Mouse (Mus musculus) limb, embryonic 10.5 days (tissue): ENCODE measurements around the gene Gm43738. TPM values are rescaled to one million over a fixed set of nuclear protein-coding genes. Genes with fewer than 3 reads are reported as not detected.

Experiments used
- DNase-seq: peaks from one replicate; pipeline ENCODE4 v3.0.0-alpha.2; 2017; ENCODE audit warnings: low spot score
- H3K27ac ChIP-seq: fragments of 300-500 bp; sonication (generic); 2 replicates; pipeline ENCODE4 v1.5.1; 2016; ENCODE audit warnings: mild to moderate bottlenecking
- H3K27me3 ChIP-seq: fragments of 300-500 bp; sonication (generic); 2 replicates; pipeline ENCODE4 v1.6.1; 2016; ENCODE audit warnings: low read depth, mild to moderate bottlenecking; ENCODE audit not compliant: poor library complexity, severe bottlenecking
- H3K36me3 ChIP-seq: fragments of 300-500 bp; sonication (generic); 2 replicates; pipeline ENCODE4 v1.6.1; 2016; ENCODE audit warnings: mild to moderate bottlenecking, moderate library complexity
- H3K4me1 ChIP-seq: fragments of 300-500 bp; sonication (generic); 2 replicates; pipeline ENCODE4 v1.6.1; 2016
- H3K4me3 ChIP-seq: fragments of 300-500 bp; sonication (generic); 2 replicates; pipeline ENCODE4 v1.5.1; 2016; ENCODE audit warnings: mild to moderate bottlenecking, moderate library complexity
- H3K9me3 ChIP-seq: fragments of 300-500 bp; sonication (generic); replicated peaks from 2 replicates; pipeline ENCODE4 v1.6.1; 2016; ENCODE audit warnings: mild to moderate bottlenecking
- WGBS: fragments of 180-500 bp; shearing (Covaris S2); methylation state at CpG from one replicate; pipeline ENCODE4 v1.1.7; 2016; 5-methylcytosine and 5-hydroxymethylcytosine counted together
- polyA plus RNA-seq: library from polyadenylated mRNA; unstranded; fragments of >200 nt; fragmentation: Nextera tagmentation; extraction: Ambion mirVana; gene quantifications from 2 replicates; pipeline ENCODE4 v1.2.1, GENCODE M21; 2016

Gm43738 gene
- polyA plus RNA-seq, 1 experiment from 2014 or later: 0.09 TPM

DNA sequence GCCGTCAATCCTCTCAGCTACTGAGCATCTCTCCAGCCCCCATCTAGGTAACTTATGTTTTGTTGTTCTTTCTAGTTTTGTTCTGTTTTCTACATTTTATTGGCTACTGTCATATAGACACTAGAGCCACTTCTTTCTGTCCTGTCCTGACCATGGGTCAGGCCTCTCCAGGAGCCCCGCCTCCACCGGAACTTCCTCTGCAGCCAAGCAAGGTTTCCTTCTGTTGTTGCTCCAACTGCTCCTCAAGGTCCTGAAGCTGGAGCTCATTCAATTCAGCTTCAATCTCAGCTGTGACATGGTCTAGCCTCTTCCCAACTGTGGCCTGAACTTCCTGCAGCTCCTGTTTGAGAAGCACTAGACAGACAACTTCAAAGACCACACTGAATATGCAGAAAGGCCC, 29.0 kb upstream of the Gm43738 start:
- H3K9me3 ChIP-seq: no peaks in the 10 kb centered on the region
- no peak overlapping the region for H3K27ac ChIP-seq
- DNase-seq: no peak
- WGBS: 88% methylated on average over 3 of the region's 3 CpGs
- peaks cover 18% of the 10 kb centered on the region for H3K4me1 ChIP-seq
- H3K4me3 ChIP-seq: no peak overlapping the region
- no peaks in the 10 kb centered on the region for H3K36me3 ChIP-seq
- peaks cover 30% of the 10 kb centered on the region for H3K27me3 ChIP-seq

DNA sequence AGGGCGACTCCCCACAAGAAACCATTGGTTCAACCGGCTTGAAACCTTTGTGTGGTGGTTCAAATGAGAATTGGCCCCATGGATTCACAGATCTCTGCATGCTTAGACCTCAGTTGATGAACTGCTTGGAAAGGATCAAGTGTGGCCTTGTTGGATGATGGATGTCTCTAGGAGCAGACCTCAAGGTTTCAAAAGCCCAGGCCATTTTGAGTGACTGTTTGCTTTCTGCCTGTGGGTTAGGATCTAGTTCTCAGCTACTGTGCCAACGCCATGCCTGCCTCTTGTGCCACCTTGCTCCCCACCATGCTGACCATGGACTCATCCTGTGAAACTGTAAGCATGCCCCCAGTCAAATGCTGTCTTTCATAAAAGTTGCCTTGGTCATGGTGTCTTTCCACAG, 25.1 kb upstream of the Gm43738 start:
- Histone ChIP-seq H3K27ac (no peak overlapping the region), H3K9me3 (no peaks in the 10 kb centered on the region), H3K36me3 (no peaks in the 10 kb centered on the region), H3K27me3 (no peaks in the 10 kb centered on the region), H3K4me1 (peaks cover 4% of the 10 kb centered on the region; the same call in 1 of the 2 replicates), H3K4me3 (no peak overlapping the region)
- 92% methylated on average over 3 of the region's 3 CpGs for WGBS
- no peak for DNase-seq

DNA sequence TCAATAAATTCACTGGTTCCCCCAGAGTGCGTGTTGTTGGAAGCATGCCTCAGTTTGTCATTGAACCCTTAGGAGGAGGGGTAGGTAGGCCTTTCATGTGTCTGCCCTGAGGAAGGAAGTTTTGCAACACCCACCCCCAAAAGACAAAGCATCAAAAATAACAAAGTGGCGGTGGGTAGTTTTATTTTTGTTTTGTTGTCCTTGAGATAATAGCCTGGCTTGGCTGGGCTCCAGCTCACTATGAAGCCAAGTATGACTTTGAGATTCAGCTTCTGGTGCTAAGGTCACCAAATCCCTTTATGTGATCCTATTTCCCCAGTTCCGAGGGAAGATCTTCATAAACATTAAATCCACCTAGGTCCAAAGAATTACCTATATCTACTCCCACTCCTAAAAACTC, 23.3 kb upstream of the Gm43738 start:
- no peak overlapping the region for H3K27ac ChIP-seq
- H3K4me1 ChIP-seq: peaks cover 4% of the 10 kb centered on the region; the same call in 1 of the 2 replicates
- no peaks in the 10 kb centered on the region for H3K9me3 ChIP-seq
- DNase-seq: no peak
- no peaks in the 10 kb centered on the region for H3K36me3 ChIP-seq
- 89% methylated on average over 3 of the region's 3 CpGs for WGBS
- H3K4me3 ChIP-seq: no peak overlapping the region
- H3K27me3 ChIP-seq: no peaks in the 10 kb centered on the region

DNA sequence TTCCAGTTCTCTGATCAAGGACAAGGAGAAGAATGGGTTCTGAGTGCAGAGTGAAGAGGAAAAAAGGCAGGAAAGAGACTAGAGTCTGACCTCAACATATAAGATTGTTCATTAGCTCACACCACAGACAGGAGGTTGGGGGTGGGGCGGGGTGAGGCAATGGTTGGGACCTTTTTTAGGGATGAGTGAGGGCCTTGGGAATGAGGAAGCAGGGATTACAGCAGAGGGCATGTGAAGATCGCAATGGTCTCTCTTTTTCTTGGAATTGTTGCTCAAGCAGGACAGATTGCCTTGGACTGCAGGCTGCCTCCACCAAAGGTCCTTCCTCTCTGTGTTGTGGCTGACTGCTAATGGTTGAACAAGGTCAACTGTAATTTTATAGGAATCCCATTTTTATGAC, 22.4 kb upstream of the Gm43738 start:
- no peak for DNase-seq
- Histone ChIP-seq H3K36me3 (no peaks in the 10 kb centered on the region), H3K4me3 (no peak overlapping the region), H3K27ac (no peak overlapping the region), H3K9me3 (no peaks in the 10 kb centered on the region), H3K27me3 (no peaks in the 10 kb centered on the region), H3K4me1 (no peaks in the 10 kb centered on the region)
- WGBS: 67% methylated on average over 2 of the region's 2 CpGs

DNA sequence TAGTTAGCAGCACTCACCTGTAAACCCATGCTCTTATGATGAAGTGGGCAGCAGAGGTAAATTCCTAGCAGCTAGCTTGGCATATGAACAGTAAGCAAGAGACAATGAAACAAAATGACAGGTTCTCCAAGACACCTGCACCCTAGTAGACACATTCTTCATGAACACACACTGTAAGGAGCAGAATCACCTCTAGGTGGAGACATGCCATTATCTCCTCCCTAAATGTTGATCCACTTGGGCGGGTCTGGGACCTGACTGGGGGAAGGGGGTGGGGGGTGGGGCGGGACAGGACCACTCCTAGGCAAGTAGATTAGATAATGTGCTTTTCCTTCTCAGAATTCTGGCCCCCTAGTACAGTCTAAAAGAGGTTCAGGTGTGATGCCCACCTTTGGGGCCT, 14.6 kb upstream of the Gm43738 start:
- Histone ChIP-seq H3K4me3 (no peak overlapping the region), H3K27me3 (no peaks in the 10 kb centered on the region), H3K36me3 (no peaks in the 10 kb centered on the region), H3K4me1 (no peaks in the 10 kb centered on the region), H3K27ac (no peak overlapping the region), H3K9me3 (no peaks in the 10 kb centered on the region)
- WGBS: 9% methylated on average over 2 of the region's 2 CpGs
- DNase-seq: no peak

DNA sequence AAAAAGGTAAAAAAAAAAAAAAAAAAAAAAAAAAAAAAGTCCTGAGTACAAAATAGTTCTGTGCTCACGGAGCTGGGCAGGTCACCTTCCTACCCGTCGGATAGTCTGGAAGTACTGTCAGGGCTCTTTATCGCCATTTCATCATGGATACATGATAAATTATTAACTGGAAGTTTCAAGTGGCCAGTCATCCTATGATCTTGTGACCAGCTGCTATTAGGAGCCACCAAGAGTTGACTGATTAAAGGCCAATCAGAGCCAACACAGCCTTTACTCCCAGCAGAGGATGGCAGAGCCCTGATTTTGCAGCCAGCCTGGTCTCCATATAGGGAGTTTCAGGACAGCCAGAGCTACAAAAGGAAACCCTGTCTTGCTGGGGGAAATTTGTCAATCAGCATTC, 12.2 kb upstream of the Gm43738 start:
- Histone ChIP-seq H3K4me1 (no peaks in the 10 kb centered on the region), H3K27ac (no peak overlapping the region), H3K27me3 (no peaks in the 10 kb centered on the region), H3K9me3 (no peaks in the 10 kb centered on the region), H3K36me3 (no peaks in the 10 kb centered on the region), H3K4me3 (no peak overlapping the region)
- 85% methylated on average over 4 of the region's 4 CpGs for WGBS
- DNase-seq: no peak

DNA sequence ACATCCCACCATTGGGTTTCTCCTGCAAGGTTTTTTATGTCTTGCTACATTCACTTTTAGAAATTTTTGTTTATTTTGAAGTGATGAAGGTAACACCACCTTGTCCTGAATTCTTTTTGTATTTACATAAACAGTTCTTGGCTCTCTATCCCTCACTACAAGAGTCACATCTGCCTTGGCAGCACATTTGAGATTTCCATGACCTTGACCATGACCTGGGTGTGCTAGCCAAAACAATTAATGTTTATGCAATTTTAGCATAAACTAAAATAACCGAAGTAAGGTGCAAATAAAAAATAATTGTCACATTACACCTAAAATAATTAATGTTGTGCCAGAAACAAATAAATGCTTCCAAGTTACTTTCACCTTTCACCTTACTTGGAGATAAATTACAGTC, 7.2 kb upstream of the Gm43738 start:
- DNase-seq: no peak
- Histone ChIP-seq H3K4me1 (no peaks in the 10 kb centered on the region), H3K4me3 (no peak overlapping the region), H3K27ac (no peak overlapping the region), H3K36me3 (no peaks in the 10 kb centered on the region), H3K27me3 (no peaks in the 10 kb centered on the region), H3K9me3 (no peaks in the 10 kb centered on the region)
- 70% methylated on average over 1 of the region's 1 CpGs for WGBS

DNA sequence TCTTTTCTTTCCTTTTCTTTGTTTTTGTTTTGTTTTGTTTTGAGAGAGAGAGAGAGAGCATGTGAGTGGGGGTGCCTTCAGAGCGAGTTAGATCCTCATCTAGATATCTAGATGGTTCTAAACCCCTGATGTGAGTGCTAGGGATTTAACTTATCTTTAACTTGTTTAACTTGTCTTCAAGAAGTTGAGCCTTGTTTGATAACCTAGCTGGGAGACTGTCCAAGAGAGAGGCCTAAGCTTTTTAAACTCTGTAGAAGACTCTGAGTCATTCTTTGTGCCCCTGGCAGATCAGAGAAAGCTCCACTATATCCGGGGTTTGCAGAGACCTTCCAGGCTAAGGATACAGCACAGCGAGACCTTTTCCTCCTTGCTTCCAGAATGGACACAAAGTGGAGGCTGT, 6.6 kb upstream of the Gm43738 start:
- H3K27me3 ChIP-seq: no peaks in the 10 kb centered on the region
- H3K9me3 ChIP-seq: no peaks in the 10 kb centered on the region
- DNase-seq: no peak
- no peak overlapping the region for H3K4me3 ChIP-seq
- H3K27ac ChIP-seq: no peak overlapping the region
- no peaks in the 10 kb centered on the region for H3K36me3 ChIP-seq
- H3K4me1 ChIP-seq: peaks cover 4% of the 10 kb centered on the region; the same call in 1 of the 2 replicates
- WGBS: 76% methylated on average over 3 of the region's 3 CpGs

DNA sequence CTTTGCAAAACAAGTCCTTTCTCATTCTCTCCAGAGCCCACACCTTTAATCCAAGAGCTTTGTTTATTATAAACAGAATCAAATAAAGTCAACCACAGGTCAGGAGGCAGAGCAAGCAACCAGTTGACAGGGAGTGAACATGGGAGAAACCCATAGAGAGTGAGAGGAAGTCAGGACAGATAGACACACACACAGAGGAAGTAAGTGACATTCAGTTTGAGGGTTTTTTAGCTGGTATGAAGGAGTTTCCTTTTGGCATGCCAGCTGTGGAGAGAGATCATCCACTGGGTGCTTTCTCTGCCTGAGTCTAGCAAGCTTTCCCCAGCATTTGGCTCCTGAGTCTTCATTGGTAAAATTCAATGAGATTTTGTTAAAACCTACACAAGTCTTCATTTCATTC, 6.0 kb upstream of the Gm43738 start:
- Histone ChIP-seq H3K27me3 (no peaks in the 10 kb centered on the region), H3K27ac (no peak overlapping the region), H3K4me1 (peaks cover 8% of the 10 kb centered on the region; the same call in 1 of the 2 replicates), H3K9me3 (no peaks in the 10 kb centered on the region), H3K4me3 (no peak overlapping the region), H3K36me3 (no peaks in the 10 kb centered on the region)
- no peak for DNase-seq

DNA sequence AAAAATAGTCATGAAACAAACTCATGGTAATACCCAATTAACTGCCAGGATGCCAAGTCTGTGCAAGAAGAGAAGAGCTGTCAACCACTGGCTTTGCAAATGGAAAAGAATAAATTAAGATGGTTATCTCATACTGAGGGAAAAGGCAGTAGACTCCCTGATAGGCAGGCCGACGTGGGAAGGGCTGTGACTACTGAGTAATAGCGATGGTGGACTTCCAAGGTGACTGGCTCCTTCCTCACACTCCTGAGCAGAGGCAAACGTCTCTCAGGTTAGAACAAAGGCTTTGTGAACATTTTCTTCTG, 2.3 kb upstream of the Gm43738 start:
- DNase-seq: no peak
- Histone ChIP-seq H3K9me3 (no peaks in the 10 kb centered on the region), H3K36me3 (peaks cover 22% of the 10 kb centered on the region), H3K27ac (0 out of 2 replicates have a peak overlapping the region, but pooled peaks have one; percentile 17), H3K4me3 (no peak overlapping the region), H3K27me3 (no peaks in the 10 kb centered on the region), H3K4me1 (peaks cover 32% of the 10 kb centered on the region)
- WGBS: 80% methylated on average over 4 of the region's 4 CpGs

DNA sequence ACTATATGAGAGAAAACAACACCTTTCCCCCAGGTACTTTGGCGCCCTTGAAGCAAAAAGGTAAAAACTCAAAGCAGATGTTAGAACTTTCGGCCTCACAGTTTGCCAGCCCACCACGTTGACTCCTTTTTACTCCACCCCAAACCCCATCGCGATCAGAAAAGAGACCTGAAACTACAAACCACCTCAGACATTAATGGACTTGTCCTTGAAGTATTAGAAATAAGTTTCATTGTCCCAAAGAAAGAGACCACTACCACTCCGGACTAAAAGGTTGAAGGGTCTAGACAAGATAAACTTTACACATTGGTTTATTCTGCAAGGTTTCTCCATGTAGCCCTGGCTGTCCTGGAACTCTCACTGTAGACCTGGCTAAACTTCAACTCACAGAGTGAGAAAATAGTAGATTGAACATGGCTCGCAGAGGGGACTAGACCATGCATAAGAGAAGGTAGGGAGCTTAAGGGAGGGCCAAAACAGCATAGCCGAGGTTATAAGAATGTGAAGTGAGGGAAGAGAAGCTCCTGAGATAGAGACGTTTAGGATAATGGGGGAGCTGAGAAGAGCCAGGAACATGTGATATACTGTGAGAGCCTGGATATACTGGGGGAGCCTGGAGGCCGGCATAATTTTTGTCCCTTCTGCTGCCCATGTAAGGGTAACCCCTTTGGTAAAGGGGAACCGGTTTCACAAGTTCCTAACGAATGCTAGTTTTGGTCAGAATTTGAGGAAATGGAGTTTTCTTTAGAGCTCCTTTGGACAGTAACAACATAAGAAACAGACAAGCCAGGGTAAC, 1.8 kb upstream of the Gm43738 start:
- DNase-seq: no peak
- Histone ChIP-seq H3K4me3 (peak overlapping the region; percentile 83), H3K4me1 (peaks cover 32% of the 10 kb centered on the region), H3K27ac (peak overlapping the region; percentile 75), H3K27me3 (no peaks in the 10 kb centered on the region), H3K36me3 (peaks cover 27% of the 10 kb centered on the region), H3K9me3 (no peaks in the 10 kb centered on the region)
- WGBS: 66% methylated on average over 12 of the region's 12 CpGs

DNA sequence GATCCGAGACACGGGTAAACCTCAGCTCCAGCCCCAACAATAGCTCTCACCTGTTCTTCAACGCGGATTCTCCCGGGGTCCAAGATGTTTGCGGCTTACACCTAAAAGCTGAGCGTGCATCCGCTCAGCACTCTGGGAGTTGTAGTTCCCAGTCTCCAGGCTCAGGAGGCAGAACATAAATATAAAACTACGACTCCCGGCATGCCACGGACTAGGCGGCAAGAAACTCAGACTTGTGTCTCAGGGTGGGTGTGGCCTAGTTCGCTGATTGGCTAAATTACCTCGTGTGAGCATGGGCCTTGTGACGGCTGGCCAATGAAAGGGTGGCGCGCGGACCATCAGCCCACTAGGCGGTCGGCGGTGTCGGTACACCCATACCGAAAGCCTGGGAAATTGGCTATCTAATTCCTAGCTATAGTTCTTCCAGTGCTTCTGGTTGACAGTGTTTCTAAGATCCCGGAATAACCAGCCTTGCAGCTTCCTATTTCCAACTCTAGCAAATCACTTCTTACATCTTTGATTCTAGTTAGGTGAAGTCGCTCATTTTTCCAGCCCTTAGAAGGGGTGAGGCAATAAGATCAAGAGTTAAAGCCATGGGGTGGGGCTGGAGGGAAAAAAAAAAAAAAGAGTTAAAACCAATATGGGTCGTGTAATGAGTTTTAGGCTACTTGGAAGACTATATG, 1.1 kb upstream of the Gm43738 start, which contains the start of gene Fdps:
TSS of gene Fdps (minus strand) at position 148 of the 683 bp plus-strand sequence.
- H3K9me3 ChIP-seq: no peaks in the 10 kb centered on the region
- DNase-seq: peak; percentile 90
- peaks cover 32% of the 10 kb centered on the region for H3K4me1 ChIP-seq
- H3K4me3 ChIP-seq: peak within 1 kb of the TSS; percentile 83
- WGBS: under 1% methylated on average over 26 of the region's 26 CpGs
- peak within 1 kb of the TSS; percentile 85 for H3K27ac ChIP-seq
- H3K36me3 ChIP-seq: peaks cover 35% of the 10 kb centered on the region
- H3K27me3 ChIP-seq: no peaks in the 10 kb centered on the region

DNA sequence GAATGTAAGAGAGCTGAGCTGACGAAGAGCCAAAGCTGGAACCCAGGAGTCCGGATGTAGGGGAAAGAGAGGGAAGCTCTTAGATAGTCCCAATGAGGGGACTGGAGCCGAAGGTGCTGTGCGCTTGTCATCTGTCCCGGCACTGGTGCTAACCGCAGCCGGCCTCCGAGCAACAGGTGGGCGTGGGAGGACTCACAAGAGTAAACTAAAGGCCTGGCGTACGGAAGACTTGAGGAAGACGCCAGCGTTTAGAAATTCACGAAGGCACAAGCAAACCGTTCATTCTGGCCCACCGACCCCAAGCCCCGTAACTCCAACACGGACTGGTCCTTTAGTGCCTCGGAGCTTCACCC, 536 bp upstream of the Gm43738 start:
- Histone ChIP-seq H3K27me3 (no peaks in the 10 kb centered on the region), H3K4me3 (peak overlapping the region; percentile 83), H3K27ac (peak overlapping the region; percentile 85), H3K4me1 (peaks cover 32% of the 10 kb centered on the region), H3K9me3 (no peaks in the 10 kb centered on the region), H3K36me3 (peaks cover 40% of the 10 kb centered on the region)
- under 1% methylated on average over 19 of the region's 19 CpGs for WGBS
- no peak for DNase-seq
